Mouse (Mus musculus): ENCODE data around the gene Focad. TPM values are rescaled to one million over a fixed set of nuclear protein-coding genes. Genes with fewer than 3 reads are reported as not detected.

The Focad gene
- 3.8 and 4.8 TPM in 2 replicates for polyA plus RNA-seq (2015; fragmentation: Nextera tagmentation; extraction: Ambion mirVana)

GRCm38 (mm10) chr4:88094062-88094767, at the start of gene Focad:
Gene Focad, plus strand, starts transcription at chr4:88094629.
- H3K27me3 ChIP-seq (replicated peaks; ENCODE audit: control insufficient read depth, insufficient read depth, low read length) = no peaks in the 10 kb centered on the region
- peak; percentile 100 for ATAC-seq
- peak within 1 kb of the TSS; percentile 73 for H3K4me3 ChIP-seq (ENCODE audit: low read depth, low read length)
- H3K9ac ChIP-seq (ENCODE audit: low read depth, low read length) = peak within 1 kb of the TSS; percentile 68
- H3K4me1 ChIP-seq (replicated peaks; ENCODE audit: control insufficient read depth, insufficient read depth, low read length) = no peaks in the 10 kb centered on the region
- H3K9me3 ChIP-seq (ENCODE audit: control insufficient read depth) = no peaks in the 10 kb centered on the region
- H3K27ac ChIP-seq (ENCODE audit: low read depth, low read length) = no peak within 1 kb of the TSS
- peak within 1 kb of the TSS; percentile 96 for H3K4me2 ChIP-seq (replicated peaks; ENCODE audit: low read depth)
- H3K36me3 ChIP-seq (ENCODE audit: control insufficient read depth, insufficient read depth) = no peaks in the 10 kb centered on the region
- 1% methylated on average over 33 of the region's 34 CpGs for WGBS
- TF ChIP-seq CTCF (IDR thresholded peaks at IDR 0.05; ENCODE audit: low read depth) = peak; percentile 41

- Histone ChIP-seq H3K9me3 (ENCODE audit: control insufficient read depth) (no peaks in the 10 kb centered on the region), H3K27ac (ENCODE audit: low read depth, low read length) (no peak overlapping the region), H3K9ac (ENCODE audit: low read depth, low read length) (no peak overlapping the region), H3K27me3 (replicated peaks; ENCODE audit: control insufficient read depth, insufficient read depth, low read length) (no peaks in the 10 kb centered on the region), H3K36me3 (ENCODE audit: control insufficient read depth, insufficient read depth) (no peaks in the 10 kb centered on the region), H3K4me2 (replicated peaks; ENCODE audit: low read depth) (no peak overlapping the region), H3K4me3 (ENCODE audit: low read depth, low read length) (no peak overlapping the region), H3K4me1 (replicated peaks; ENCODE audit: control insufficient read depth, insufficient read depth, low read length) (no peaks in the 10 kb centered on the region)
- no peak for ATAC-seq
- no peak for TF ChIP-seq CTCF (IDR thresholded peaks at IDR 0.05; ENCODE audit: low read depth)
- 75% methylated on average over 4 of the region's 4 CpGs for WGBS
These were observed 49.3 kb upstream of the Focad start for GRCm38 (mm10) chr4:88045151-88045550.

DNA sequence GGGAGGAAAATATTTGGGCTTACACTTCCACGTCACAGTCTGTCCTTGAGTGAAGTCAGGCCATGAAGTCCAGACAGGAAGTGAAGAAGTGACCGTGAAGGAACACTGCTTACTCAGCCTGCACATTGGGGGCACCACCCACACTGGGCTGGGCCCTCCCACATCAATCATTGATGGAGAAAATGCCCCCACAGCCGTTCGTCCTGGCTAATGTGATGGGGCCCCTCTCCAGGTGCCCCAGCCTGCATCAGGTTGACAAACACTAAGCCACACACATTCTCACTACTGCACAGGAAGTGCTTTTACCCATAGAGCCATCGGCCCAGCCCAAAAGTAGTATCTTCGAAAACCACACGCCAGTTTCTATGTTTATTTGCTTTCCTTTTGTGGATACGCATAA, 48.1 kb upstream of the Focad start:
- WGBS = 53% methylated on average over 8 of the region's 8 CpGs
- Histone ChIP-seq H3K27me3 (replicated peaks; ENCODE audit: control insufficient read depth, insufficient read depth, low read length) (no peaks in the 10 kb centered on the region), H3K4me1 (replicated peaks; ENCODE audit: control insufficient read depth, insufficient read depth, low read length) (no peaks in the 10 kb centered on the region), H3K9ac (ENCODE audit: low read depth, low read length) (no peak overlapping the region), H3K9me3 (ENCODE audit: control insufficient read depth) (no peaks in the 10 kb centered on the region), H3K27ac (ENCODE audit: low read depth, low read length) (no peak overlapping the region), H3K36me3 (ENCODE audit: control insufficient read depth, insufficient read depth) (no peaks in the 10 kb centered on the region), H3K4me2 (replicated peaks; ENCODE audit: low read depth) (no peak overlapping the region), H3K4me3 (ENCODE audit: low read depth, low read length) (no peak overlapping the region)
- ATAC-seq = peak; percentile 41; the same call in 1 of the 2 replicates
- TF ChIP-seq CTCF (IDR thresholded peaks at IDR 0.05; ENCODE audit: low read depth) = no peak

GRCm38 (mm10) chr4:88075388-88075787, 19.0 kb upstream of the Focad start:
- no peaks in the 10 kb centered on the region for H3K9me3 ChIP-seq (ENCODE audit: control insufficient read depth)
- TF ChIP-seq CTCF (IDR thresholded peaks at IDR 0.05; ENCODE audit: low read depth) = no peak
- no peak overlapping the region for H3K4me3 ChIP-seq (ENCODE audit: low read depth, low read length)
- H3K4me1 ChIP-seq (replicated peaks; ENCODE audit: control insufficient read depth, insufficient read depth, low read length) = no peaks in the 10 kb centered on the region
- H3K4me2 ChIP-seq (replicated peaks; ENCODE audit: low read depth) = no peak overlapping the region
- H3K27ac ChIP-seq (ENCODE audit: low read depth, low read length) = no peak overlapping the region
- no peak overlapping the region for H3K9ac ChIP-seq (ENCODE audit: low read depth, low read length)
- no peak for ATAC-seq
- H3K27me3 ChIP-seq (replicated peaks; ENCODE audit: control insufficient read depth, insufficient read depth, low read length) = no peaks in the 10 kb centered on the region
- 59% methylated on average over 2 of the region's 2 CpGs for WGBS
- H3K36me3 ChIP-seq (ENCODE audit: control insufficient read depth, insufficient read depth) = no peaks in the 10 kb centered on the region

- Histone ChIP-seq H3K9ac (ENCODE audit: low read depth, low read length) (no peak overlapping the region), H3K9me3 (ENCODE audit: control insufficient read depth) (no peaks in the 10 kb centered on the region), H3K36me3 (ENCODE audit: control insufficient read depth, insufficient read depth) (no peaks in the 10 kb centered on the region), H3K27me3 (replicated peaks; ENCODE audit: control insufficient read depth, insufficient read depth, low read length) (no peaks in the 10 kb centered on the region), H3K4me2 (replicated peaks; ENCODE audit: low read depth) (no peak overlapping the region), H3K27ac (ENCODE audit: low read depth, low read length) (no peak overlapping the region), H3K4me1 (replicated peaks; ENCODE audit: control insufficient read depth, insufficient read depth, low read length) (no peaks in the 10 kb centered on the region), H3K4me3 (ENCODE audit: low read depth, low read length) (no peak overlapping the region)
- ATAC-seq = no peak
- 64% methylated on average over 3 of the region's 3 CpGs for WGBS
- no peak for TF ChIP-seq CTCF (IDR thresholded peaks at IDR 0.05; ENCODE audit: low read depth)
These were observed 15.4 kb upstream of the Focad start for GRCm38 (mm10) chr4:88078983-88079382.

DNA sequence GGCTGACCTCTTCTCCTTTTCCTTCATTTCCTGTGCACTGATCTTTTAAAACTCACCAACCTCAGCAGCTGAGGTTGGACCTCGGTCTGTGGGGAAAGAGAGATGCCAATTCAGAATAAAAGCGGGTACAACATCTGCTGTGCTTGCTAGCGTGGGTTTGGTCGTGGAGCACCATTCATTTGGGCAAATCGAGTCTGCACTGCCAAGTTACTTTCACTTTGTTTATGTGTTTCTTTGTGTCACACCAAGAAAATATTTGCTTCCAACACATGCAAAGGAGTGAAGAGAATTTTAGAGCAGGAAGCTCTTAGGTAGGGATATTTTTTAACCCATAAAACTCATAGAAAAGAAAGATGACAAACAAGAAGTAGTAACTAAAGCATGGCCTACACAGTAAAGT, 13.0 kb upstream of the Focad start:
- ATAC-seq = no peak
- no peak overlapping the region for H3K4me3 ChIP-seq (ENCODE audit: low read depth, low read length)
- TF ChIP-seq CTCF (IDR thresholded peaks at IDR 0.05; ENCODE audit: low read depth) = no peak
- H3K27me3 ChIP-seq (replicated peaks; ENCODE audit: control insufficient read depth, insufficient read depth, low read length) = no peaks in the 10 kb centered on the region
- WGBS = 67% methylated on average over 5 of the region's 5 CpGs
- H3K9me3 ChIP-seq (ENCODE audit: control insufficient read depth) = no peaks in the 10 kb centered on the region
- no peak overlapping the region for H3K9ac ChIP-seq (ENCODE audit: low read depth, low read length)
- no peak overlapping the region for H3K27ac ChIP-seq (ENCODE audit: low read depth, low read length)
- H3K4me2 ChIP-seq (replicated peaks; ENCODE audit: low read depth) = no peak overlapping the region
- H3K36me3 ChIP-seq (ENCODE audit: control insufficient read depth, insufficient read depth) = no peaks in the 10 kb centered on the region
- no peaks in the 10 kb centered on the region for H3K4me1 ChIP-seq (replicated peaks; ENCODE audit: control insufficient read depth, insufficient read depth, low read length)

Measured in intestine, postnatal 0 days (tissue).